Mouse (Mus musculus) ES-E14 (cell line): ENCODE measurements around the gene Unc93a2.
"Not testable (repeated sequence)": the region's sequence is repeated elsewhere in the genome, so short reads cannot be mapped to it uniquely, and the experiment has no call there.

Experiments
- CHD2 ChIP-seq: IDR thresholded peaks from 2 replicates; pipeline ENCODE4 v1.6.1; 2014; ENCODE audit warnings: mild to moderate bottlenecking, low read depth, low read length, inconsistent platforms
- MAFK ChIP-seq: IDR thresholded peaks from 2 replicates; pipeline ENCODE4 v1.6.1; 2014; ENCODE audit warnings: mild to moderate bottlenecking, low read depth, low read length, inconsistent platforms; ENCODE audit not compliant: insufficient read depth
- ZC3H11A ChIP-seq: IDR thresholded peaks from 2 replicates; pipeline ENCODE4 v1.6.1; 2012; ENCODE audit warnings: low read depth, mild to moderate bottlenecking, inconsistent platforms, low read length, borderline replicate concordance
- ZNF384 ChIP-seq: IDR thresholded peaks from 2 replicates; pipeline ENCODE4 v1.6.1; 2012; ENCODE audit warnings: low read depth, low read length, inconsistent platforms

DNA sequence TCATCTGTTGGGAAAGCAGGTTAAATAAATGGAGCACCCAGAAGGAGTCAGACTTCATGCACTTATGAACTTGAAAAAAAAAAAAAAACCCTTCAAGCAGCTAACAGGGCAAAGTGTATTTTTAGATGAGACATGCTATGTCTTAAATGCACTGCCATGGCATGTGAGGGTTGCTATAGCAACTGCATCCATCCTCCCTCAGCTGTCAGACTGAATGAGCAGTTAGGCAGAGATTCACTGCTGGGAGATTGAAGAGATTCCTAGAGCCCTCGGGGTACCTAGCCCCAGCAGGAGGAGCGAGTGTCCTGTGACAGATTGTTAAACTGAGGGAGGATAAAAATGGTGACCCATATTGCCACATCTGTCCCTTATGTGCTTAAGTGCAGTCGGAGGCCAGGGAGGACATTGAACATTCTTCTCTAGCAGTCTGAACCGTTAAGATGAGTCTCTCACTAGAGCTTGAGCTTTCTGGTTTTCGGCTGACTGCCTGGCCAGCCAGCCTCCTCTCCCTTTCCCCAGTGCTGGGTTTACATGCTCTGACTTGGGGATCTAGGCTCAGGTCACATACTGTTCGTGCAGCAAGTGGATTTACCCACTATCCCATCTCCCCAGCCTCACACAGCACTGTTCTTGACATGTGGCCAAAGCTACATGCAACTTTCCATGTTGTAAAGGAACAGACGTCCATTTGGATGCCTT is 18.4 kb downstream of the Unc93a2 start:
- not testable (repeated sequence) for TF ChIP-seq ZC3H11A, CHD2, MAFK, ZNF384
